Comparison of ENCODE assay signal across 28 mouse cellular contexts in genomic region chr9:46966028-46966427, GRCm38 (mm10). TPM values are rescaled to one million over a fixed set of nuclear protein-coding genes. Genes with fewer than 3 reads are reported as not detected.
DNase-seq lines count a peak whose midpoint lies in the region; ATAC-seq and TF ChIP-seq lines count a peak whose summit lies in the region.
"Had no signal": no experiment of that assay in that cellular context is flagged by ENCODE, and none has a peak within 500 bp of the region (broad histone marks: within the 10 kb centered on the region; RNA-seq: fewer than 3 reads in every experiment).

No protein-coding gene starts in this region.

- no peak overlapping the region for H3K9ac ChIP-seq in forebrain, embryonic 14.5 days (ENCODE audit: low read length)
- H3K9ac ChIP-seq in forebrain, embryonic 12.5 days: no peak overlapping the region
- H3K9ac ChIP-seq in intestine, embryonic 16.5 days (ENCODE audit: low read depth, low read length): no peak overlapping the region
- no peak overlapping the region for H3K9ac ChIP-seq in intestine, postnatal 0 days (ENCODE audit: low read depth, low read length)
- H3K9ac ChIP-seq in midbrain, embryonic 11.5 days (ENCODE audit: low read length): no peak overlapping the region
- H3K9ac ChIP-seq in midbrain, embryonic 15.5 days: no peak overlapping the region
- H3K9ac ChIP-seq: embryonic facial prominence, embryonic 15.5 days; heart, embryonic 13.5 days; liver, postnatal 0 days; neural tube, embryonic 15.5 days; stomach, embryonic 15.5 days had no signal

- H3K27me3 ChIP-seq in forebrain, embryonic 14.5 days (replicated peaks; ENCODE audit: control insufficient read depth, insufficient read depth, low read length): no peaks in the 10 kb centered on the region
- no peaks in the 10 kb centered on the region; the same call in none of the 2 replicates for H3K27me3 ChIP-seq in forebrain, embryonic 12.5 days
- H3K27me3 ChIP-seq in intestine, embryonic 16.5 days (replicated peaks; ENCODE audit: control insufficient read depth, insufficient read depth, low read length): no peaks in the 10 kb centered on the region
- no peaks in the 10 kb centered on the region for H3K27me3 ChIP-seq in intestine, postnatal 0 days (replicated peaks; ENCODE audit: control insufficient read depth, insufficient read depth, low read length)
- 0 out of 2 replicates have a peak, but pooled peaks cover 8% of the 10 kb centered on the region for H3K27me3 ChIP-seq in midbrain, embryonic 10.5 days (ENCODE audit: low read depth, poor library complexity, severe bottlenecking)
- no peaks in the 10 kb centered on the region for H3K27me3 ChIP-seq in midbrain, embryonic 11.5 days (ENCODE audit: control insufficient read depth, insufficient read depth, low read length)
- H3K27me3 ChIP-seq in midbrain, embryonic 15.5 days (replicated peaks): no peaks in the 10 kb centered on the region
- H3K27me3 ChIP-seq in cerebellum, adult 2 months (ENCODE audit: control insufficient read depth, insufficient read depth, low read length): no peaks in the 10 kb centered on the region
- H3K27me3 ChIP-seq: CH12.LX; megakaryocyte, embryonic 14.5 days; neural tube, embryonic 15.5 days; stomach, embryonic 15.5 days had no signal

- WGBS in forebrain, embryonic 14.5 days: 72% methylated on average over 5 of the region's 5 CpGs
- WGBS in forebrain, embryonic 12.5 days: 71% methylated on average over 5 of the region's 5 CpGs
- WGBS in intestine, embryonic 16.5 days: 65% methylated on average over 5 of the region's 5 CpGs
- WGBS in intestine, postnatal 0 days: 66% methylated on average over 5 of the region's 5 CpGs
- 62% methylated on average over 5 of the region's 5 CpGs for WGBS in midbrain, embryonic 10.5 days
- WGBS in midbrain, embryonic 11.5 days: 59% methylated on average over 5 of the region's 5 CpGs
- 30% methylated on average over 5 of the region's 5 CpGs for WGBS in midbrain, embryonic 15.5 days
- 75% methylated on average over 5 of the region's 5 CpGs for WGBS in cerebellum, adult 2 months

- TF ChIP-seq POLR2A in cerebellum, adult 2 months (IDR thresholded peaks at IDR 0.05; ENCODE audit: borderline replicate concordance, insufficient read depth, low read length): no peak

- no peaks in the 10 kb centered on the region for H3K4me1 ChIP-seq in forebrain, embryonic 14.5 days (ENCODE audit: control insufficient read depth, insufficient read depth, low read length)
- H3K4me1 ChIP-seq in forebrain, embryonic 12.5 days: peaks cover 21% of the 10 kb centered on the region
- no peaks in the 10 kb centered on the region; the same call in 1 of the 2 replicates for H3K4me1 ChIP-seq in intestine, embryonic 16.5 days (ENCODE audit: control insufficient read depth, insufficient read depth, low read length)
- H3K4me1 ChIP-seq in intestine, postnatal 0 days (replicated peaks; ENCODE audit: control insufficient read depth, insufficient read depth, low read length): no peaks in the 10 kb centered on the region
- H3K4me1 ChIP-seq in midbrain, embryonic 10.5 days: peaks cover 37% of the 10 kb centered on the region
- H3K4me1 ChIP-seq in midbrain, embryonic 11.5 days (ENCODE audit: control insufficient read depth, insufficient read depth, low read length): peaks cover 6% of the 10 kb centered on the region
- H3K4me1 ChIP-seq in midbrain, embryonic 15.5 days: peaks cover 9% of the 10 kb centered on the region; the same call in 1 of the 2 replicates
- no peaks in the 10 kb centered on the region for H3K4me1 ChIP-seq in cerebellum, adult 2 months (ENCODE audit: control insufficient read depth, insufficient read depth, low read length)
- H3K4me1 ChIP-seq: megakaryocyte, embryonic 14.5 days had no signal

- no peak overlapping the region for H3K27ac ChIP-seq in forebrain, embryonic 14.5 days (ENCODE audit: low read depth, low read length)
- no peak overlapping the region for H3K27ac ChIP-seq in forebrain, embryonic 12.5 days
- 0 out of 2 replicates have a peak overlapping the region, but pooled peaks have one; percentile 8 for H3K27ac ChIP-seq in intestine, embryonic 16.5 days (ENCODE audit: low read length)
- H3K27ac ChIP-seq in intestine, postnatal 0 days (ENCODE audit: low read depth, low read length): no peak overlapping the region
- H3K27ac ChIP-seq in midbrain, embryonic 10.5 days (replicated peaks): no peak overlapping the region
- no peak overlapping the region for H3K27ac ChIP-seq in midbrain, embryonic 11.5 days (ENCODE audit: low read depth, low read length)
- H3K27ac ChIP-seq in midbrain, embryonic 15.5 days: no peak overlapping the region
- H3K27ac ChIP-seq in cerebellum, adult 2 months (ENCODE audit: insufficient read depth, low read length): no peak overlapping the region
- H3K27ac ChIP-seq: embryonic facial prominence, embryonic 15.5 days; gastrocnemius, adult 2 months; heart, embryonic 13.5 days; neural tube, embryonic 15.5 days; stomach, embryonic 15.5 days had no signal

- DNase-seq in forebrain, embryonic 14.5 days (ENCODE audit: low spot score): peak; percentile 25
- DNase-seq in midbrain, embryonic 10.5 days (ENCODE audit: low spot score): peak; percentile 29
- no peak for DNase-seq in midbrain, embryonic 11.5 days (ENCODE audit: low spot score, missing footprints)
- DNase-seq in cerebellum, adult 2 months: no peak
- DNase-seq: adrenal gland, postnatal 10 days; cerebellum, adult 8-10 months; gastrocnemius, adult 2 months; heart, postnatal 4 days; kidney, adult 18-20 months; kidney, postnatal 14 days; layer of hippocampus, postnatal 36 days; liver; liver, postnatal 0 days; lung, postnatal 14 days; spleen, adult 18-20 months had no signal

- no peak overlapping the region for H3K4me2 ChIP-seq in forebrain, embryonic 14.5 days (ENCODE audit: low read length)
- no peak overlapping the region for H3K4me2 ChIP-seq in forebrain, embryonic 12.5 days
- H3K4me2 ChIP-seq in intestine, embryonic 16.5 days (ENCODE audit: low read depth, low read length): no peak overlapping the region
- no peak overlapping the region for H3K4me2 ChIP-seq in intestine, postnatal 0 days (replicated peaks; ENCODE audit: low read depth)
- no peak overlapping the region for H3K4me2 ChIP-seq in midbrain, embryonic 11.5 days
- H3K4me2 ChIP-seq in midbrain, embryonic 15.5 days: no peak overlapping the region
- H3K4me2 ChIP-seq: embryonic facial prominence, embryonic 15.5 days; heart, embryonic 13.5 days; neural tube, embryonic 15.5 days; stomach, embryonic 15.5 days had no signal

- TF ChIP-seq CTCF in intestine, postnatal 0 days (IDR thresholded peaks at IDR 0.05; ENCODE audit: low read depth): no peak
- TF ChIP-seq CTCF in cerebellum, adult 2 months (IDR thresholded peaks at IDR 0.05; ENCODE audit: borderline replicate concordance, insufficient read depth, low read depth, low read length): no peak

- H3K36me3 ChIP-seq in forebrain, embryonic 14.5 days (ENCODE audit: control insufficient read depth, insufficient read depth, low read length): no peaks in the 10 kb centered on the region
- no peaks in the 10 kb centered on the region for H3K36me3 ChIP-seq in forebrain, embryonic 12.5 days (replicated peaks)
- H3K36me3 ChIP-seq in intestine, embryonic 16.5 days (ENCODE audit: control insufficient read depth, insufficient read depth, low read length): no peaks in the 10 kb centered on the region
- H3K36me3 ChIP-seq in intestine, postnatal 0 days (ENCODE audit: control insufficient read depth, insufficient read depth): no peaks in the 10 kb centered on the region
- H3K36me3 ChIP-seq in midbrain, embryonic 10.5 days: no peaks in the 10 kb centered on the region
- no peaks in the 10 kb centered on the region for H3K36me3 ChIP-seq in midbrain, embryonic 11.5 days (ENCODE audit: control insufficient read depth, insufficient read depth, low read length)
- H3K36me3 ChIP-seq in midbrain, embryonic 15.5 days (replicated peaks): no peaks in the 10 kb centered on the region
- H3K36me3 ChIP-seq: embryonic facial prominence, embryonic 15.5 days; heart, embryonic 13.5 days; neural tube, embryonic 15.5 days; stomach, embryonic 15.5 days had no signal

- no peak overlapping the region for H3K4me3 ChIP-seq in forebrain, embryonic 14.5 days (ENCODE audit: low read depth, low read length)
- H3K4me3 ChIP-seq in forebrain, embryonic 12.5 days (replicated peaks): no peak overlapping the region
- no peak overlapping the region for H3K4me3 ChIP-seq in intestine, embryonic 16.5 days (ENCODE audit: low read length)
- no peak overlapping the region for H3K4me3 ChIP-seq in intestine, postnatal 0 days (ENCODE audit: low read depth, low read length)
- H3K4me3 ChIP-seq in midbrain, embryonic 10.5 days: no peak overlapping the region
- no peak overlapping the region for H3K4me3 ChIP-seq in midbrain, embryonic 11.5 days (ENCODE audit: low read depth, low read length)
- no peak overlapping the region for H3K4me3 ChIP-seq in midbrain, embryonic 15.5 days
- no peak overlapping the region for H3K4me3 ChIP-seq in cerebellum, adult 2 months (replicated peaks; ENCODE audit: insufficient read depth, low read depth, low read length)
- H3K4me3 ChIP-seq: embryonic facial prominence, embryonic 15.5 days; gastrocnemius, adult 2 months; heart, embryonic 13.5 days; megakaryocyte, embryonic 14.5 days; myocyte; neural tube, embryonic 15.5 days; stomach, embryonic 15.5 days had no signal

- H3K9me3 ChIP-seq in forebrain, embryonic 14.5 days (replicated peaks; ENCODE audit: control insufficient read depth, low read length): no peaks in the 10 kb centered on the region
- H3K9me3 ChIP-seq in forebrain, embryonic 12.5 days: no peaks in the 10 kb centered on the region
- no peaks in the 10 kb centered on the region for H3K9me3 ChIP-seq in intestine, embryonic 16.5 days (ENCODE audit: control insufficient read depth, low read length)
- H3K9me3 ChIP-seq in intestine, postnatal 0 days (ENCODE audit: control insufficient read depth): no peaks in the 10 kb centered on the region
- no peaks in the 10 kb centered on the region for H3K9me3 ChIP-seq in midbrain, embryonic 10.5 days (replicated peaks)
- no peaks in the 10 kb centered on the region for H3K9me3 ChIP-seq in midbrain, embryonic 11.5 days (ENCODE audit: control insufficient read depth, low read length)
- no peaks in the 10 kb centered on the region for H3K9me3 ChIP-seq in midbrain, embryonic 15.5 days
- H3K9me3 ChIP-seq: embryonic facial prominence, embryonic 15.5 days; heart, embryonic 13.5 days; neural tube, embryonic 15.5 days; stomach, embryonic 15.5 days had no signal

- no peak for ATAC-seq in forebrain, embryonic 14.5 days
- ATAC-seq in forebrain, embryonic 12.5 days (ENCODE audit: low FRiP score): no peak
- ATAC-seq in intestine, embryonic 16.5 days: no peak
- ATAC-seq in intestine, postnatal 0 days: no peak
- no peak for ATAC-seq in midbrain, embryonic 11.5 days (ENCODE audit: low FRiP score)
- 0 out of 2 replicates have a peak, but pooled peaks have one; percentile 30 for ATAC-seq in midbrain, embryonic 15.5 days (replicated peaks)
- ATAC-seq: liver, postnatal 0 days had no signal

RNA-seq across cellular contexts. Expression of gene Gm4791, which starts 32.5 kb away (rescaled TPM):
- not detected in 2 replicates for polyA plus RNA-seq in forebrain, embryonic 14.5 days (2014; fragmentation: Nextera tagmentation; extraction: Ambion mirVana)
- polyA plus RNA-seq in forebrain, embryonic 12.5 days (2016; fragmentation: Nextera tagmentation; extraction: Ambion mirVana): not detected in 2 replicates
- not detected in 2 replicates for polyA plus RNA-seq in intestine, embryonic 16.5 days (2015; fragmentation: Nextera tagmentation; extraction: Ambion mirVana)
- polyA plus RNA-seq in intestine, postnatal 0 days (2015; fragmentation: Nextera tagmentation; extraction: Ambion mirVana): not detected in 2 replicates
- not detected in 2 replicates for polyA plus RNA-seq in midbrain, embryonic 10.5 days (2016; fragmentation: Nextera tagmentation; extraction: Ambion mirVana)
- not detected in 2 replicates for polyA plus RNA-seq in midbrain, embryonic 11.5 days (2014; fragmentation: Nextera tagmentation; extraction: Ambion mirVana)
- not detected in 2 replicates for polyA plus RNA-seq in midbrain, embryonic 15.5 days (2015; fragmentation: Nextera tagmentation; extraction: Ambion mirVana)
- not detected in 2 replicates for polyA plus RNA-seq in cerebellum, adult 2 months (2012; rRNA removed)
- polyA plus RNA-seq: embryonic facial prominence, embryonic 15.5 days; forebrain, embryonic 11.5 days; heart, embryonic 13.5 days; liver, postnatal 0 days; myocyte; neural tube, embryonic 15.5 days; stomach, embryonic 15.5 days; thymus, postnatal 0 days had no signal

Comparison
In these comparisons a context has a peak if more than half of its experiments do, and no peak if none do; other contexts are left out.
1. DNase-seq: peak in forebrain, embryonic 14.5 days (single experiment) and midbrain, embryonic 10.5 days (single experiment); none in midbrain, embryonic 11.5 days (single experiment) and cerebellum, adult 2 months (0 of 2).